Mouse (Mus musculus) midbrain, embryonic 13.5 days (tissue): ENCODE measurements around the gene Ubr4. TPM values are rescaled to one million over a fixed set of nuclear protein-coding genes. Genes with fewer than 3 reads are reported as not detected.
"Not testable (repeated sequence)": the region's sequence is repeated elsewhere in the genome, so short reads cannot be mapped to it uniquely, and the experiment has no call there.

Source experiments
- ATAC-seq: fragments of 200-750 bp; cut with Nextera tagmentation; 2 replicates; pipeline ENCODE4 v1.8.0; 2017; ENCODE audit warnings: mild to moderate bottlenecking, moderate TSS enrichment, moderate library complexity
- H3K27ac ChIP-seq: fragments of 300-500 bp; sonication (generic); 2 replicates; pipeline ENCODE4 v1.5.1; 2015; ENCODE audit warnings: inconsistent platforms, mild to moderate bottlenecking, moderate library complexity
- H3K27me3 ChIP-seq: fragments of 300-500 bp; sonication (generic); 2 replicates; pipeline ENCODE4 v1.6.1; 2015; ENCODE audit warnings: mild to moderate bottlenecking, inconsistent platforms
- H3K36me3 ChIP-seq: fragments of 300-500 bp; sonication (generic); 2 replicates; pipeline ENCODE4 v1.6.1; 2015; ENCODE audit warnings: mild to moderate bottlenecking, inconsistent platforms
- H3K4me1 ChIP-seq: fragments of 300-500 bp; sonication (generic); replicated peaks from 2 replicates; pipeline ENCODE4 v1.6.1; 2015; ENCODE audit warnings: inconsistent platforms
- H3K4me2 ChIP-seq: fragments of 300-500 bp; sonication (generic); replicated peaks from 2 replicates; pipeline ENCODE4 v1.6.1; 2015; ENCODE audit warnings: moderate library complexity, mild to moderate bottlenecking, inconsistent platforms
- H3K4me3 ChIP-seq: fragments of 300-500 bp; sonication (generic); replicated peaks from 2 replicates; pipeline ENCODE4 v1.5.1; 2015; ENCODE audit warnings: mild to moderate bottlenecking, inconsistent platforms
- H3K9ac ChIP-seq: fragments of 300-500 bp; sonication (generic); replicated peaks from 2 replicates; pipeline ENCODE4 v1.6.1; 2015; ENCODE audit warnings: mild to moderate bottlenecking, inconsistent platforms
- H3K9me3 ChIP-seq: fragments of 300-500 bp; sonication (generic); 2 replicates; pipeline ENCODE4 v1.6.1; 2016; ENCODE audit warnings: mild to moderate bottlenecking, inconsistent platforms
- WGBS: fragments of 180-500 bp; shearing (Covaris S2); methylation state at CpG from one replicate; pipeline ENCODE4 v1.1.7; 2015; 5-methylcytosine and 5-hydroxymethylcytosine counted together
- microRNA-seq: library from miRNA; unstranded; fragments of <30 nt; microRNA quantifications from one replicate; pipeline ENCODE4, GENCODE M21; 2016
- polyA plus RNA-seq: library from polyadenylated mRNA; unstranded; fragments of >200 nt; fragmentation: Nextera tagmentation; extraction: Ambion mirVana; gene quantifications from 2 replicates; pipeline ENCODE4 v1.2.1, GENCODE M21; 2015

Gene Ubr4
- polyA plus RNA-seq, 1 experiment from 2014 or later, result 85.2 TPM

DNA sequence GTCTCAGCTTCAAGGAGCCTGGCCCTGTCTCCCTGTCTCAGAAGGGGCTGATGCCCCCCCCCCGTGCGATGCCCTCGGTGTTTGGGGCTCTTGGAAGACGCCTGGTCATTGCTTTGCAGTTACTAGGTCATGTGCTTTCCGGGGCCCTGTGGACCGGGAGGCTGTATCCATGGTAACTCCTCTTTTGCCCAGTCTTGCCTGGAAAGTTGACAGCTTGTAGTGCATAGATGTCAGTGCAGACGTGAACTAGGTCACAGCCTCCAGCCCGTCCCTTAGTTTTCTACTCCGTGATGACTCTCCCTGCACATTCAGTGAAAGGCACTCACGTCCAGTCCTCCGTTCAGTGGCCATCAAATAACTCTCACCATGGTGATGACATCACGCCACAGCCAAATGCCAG lies 174.1 kb downstream of the Ubr4 start:
- 60% methylated on average over 12 of the region's 12 CpGs for WGBS
- Histone ChIP-seq H3K4me2 (no peak overlapping the region), H3K27me3 (no peaks in the 10 kb centered on the region), H3K4me3 (no peak overlapping the region), H3K9ac (no peak overlapping the region), H3K9me3 (no peaks in the 10 kb centered on the region), H3K27ac (no peak overlapping the region), H3K36me3 (no peaks in the 10 kb centered on the region), H3K4me1 (peaks cover 5% of the 10 kb centered on the region; the same call in 1 of the 2 replicates)
- no peak for ATAC-seq

DNA sequence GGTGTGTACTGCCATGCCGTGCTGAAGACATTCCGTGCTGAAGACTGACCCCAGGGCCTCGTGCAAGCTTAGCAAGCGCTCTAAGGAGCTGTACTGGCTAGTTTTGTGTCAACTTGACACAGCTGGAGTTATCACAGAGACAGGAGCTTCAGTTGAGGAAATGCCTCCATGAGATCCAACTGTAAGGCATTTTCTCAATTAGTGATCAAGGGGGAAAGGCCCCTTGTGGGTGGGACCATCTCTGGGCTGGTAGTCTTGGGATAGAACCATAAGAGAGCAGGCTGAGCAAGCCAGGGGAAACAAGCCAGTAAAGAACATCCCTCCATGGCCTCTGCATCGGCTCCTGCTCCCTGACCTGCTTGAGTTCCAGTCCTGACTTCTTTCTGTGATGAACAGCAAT lies 177.8 kb downstream of the Ubr4 start, which contains the start of gene Iffo2:
Gene Iffo2, plus strand, starts transcription at position 301 of the 400 bp plus-strand sequence.
- not testable (repeated sequence) for H3K36me3 ChIP-seq, H3K27ac ChIP-seq, H3K9me3 ChIP-seq, H3K4me3 ChIP-seq, ATAC-seq, H3K27me3 ChIP-seq, H3K4me2 ChIP-seq, H3K4me1 ChIP-seq, H3K9ac ChIP-seq
- 88% methylated on average over 5 of the region's 5 CpGs for WGBS

DNA sequence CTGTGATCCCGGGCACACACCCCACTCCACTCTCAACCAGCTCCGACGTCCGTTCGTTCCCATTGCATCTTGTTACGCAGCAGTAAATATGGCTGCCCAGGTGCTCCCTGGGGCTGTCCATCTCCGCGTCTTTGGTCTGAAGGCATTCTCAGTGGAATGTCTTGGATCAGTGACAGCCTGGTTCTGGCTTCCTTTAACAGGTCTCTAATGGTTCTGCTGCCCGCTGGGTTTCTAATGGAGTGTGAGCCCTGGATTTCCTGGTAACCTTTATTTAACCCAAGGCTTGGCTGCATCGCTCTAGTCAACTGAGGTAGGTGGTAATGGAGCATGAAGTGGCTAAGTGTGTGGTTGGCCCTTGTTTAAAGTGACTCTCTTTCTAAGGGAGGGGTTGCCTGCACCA lies 179.7 kb downstream of the Ubr4 start:
- Histone ChIP-seq H3K27me3 (no peaks in the 10 kb centered on the region), H3K4me3 (no peak overlapping the region)
- WGBS, result 95% methylated on average over 10 of the region's 10 CpGs

GRCm38 (mm10) chr4:139535127-139535695 lies 182.8 kb downstream of the Ubr4 start:
- Histone ChIP-seq H3K4me1 (peaks cover 9% of the 10 kb centered on the region; the same call in 1 of the 2 replicates), H3K4me3 (no peak overlapping the region), H3K9me3 (no peaks in the 10 kb centered on the region), H3K36me3 (no peaks in the 10 kb centered on the region), H3K27ac (no peak overlapping the region), H3K27me3 (no peaks in the 10 kb centered on the region), H3K4me2 (no peak overlapping the region), H3K9ac (no peak overlapping the region)
- 21% methylated on average over 12 of the region's 12 CpGs for WGBS
- no peak for ATAC-seq

More for the DNA sequence above, 179.7 kb downstream of the Ubr4 start:
- H3K27ac ChIP-seq, result no peak overlapping the region
- ATAC-seq, result no peak
- H3K9ac ChIP-seq, result no peak overlapping the region
- no peaks in the 10 kb centered on the region for H3K9me3 ChIP-seq
- no peak overlapping the region for H3K4me2 ChIP-seq
- no peaks in the 10 kb centered on the region for H3K36me3 ChIP-seq
- H3K4me1 ChIP-seq, result peaks cover 9% of the 10 kb centered on the region; the same call in 1 of the 2 replicates

DNA sequence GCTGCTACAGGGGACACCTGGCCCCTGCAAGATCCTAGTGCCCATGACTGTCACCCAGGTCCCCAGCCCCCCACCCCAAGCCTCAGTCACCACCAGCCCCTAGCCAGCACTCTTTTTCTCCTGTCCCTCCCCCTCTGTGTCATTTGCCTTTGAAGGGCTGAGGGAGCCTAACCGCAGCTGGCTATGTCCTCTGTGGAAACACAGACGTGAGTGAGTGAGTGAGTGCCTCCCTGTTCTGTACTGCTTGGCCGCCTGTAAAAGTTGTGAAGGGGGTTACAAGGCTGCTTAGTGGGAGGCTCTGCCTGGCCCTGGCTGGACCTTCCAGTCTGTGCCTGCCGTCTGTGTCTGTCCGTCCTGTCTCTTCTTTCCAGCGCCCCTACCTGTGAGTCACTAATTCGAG lies 183.3 kb downstream of the Ubr4 start:
- Histone ChIP-seq H3K4me3 (no peak overlapping the region), H3K36me3 (no peaks in the 10 kb centered on the region), H3K4me1 (peaks cover 9% of the 10 kb centered on the region; the same call in 1 of the 2 replicates), H3K4me2 (no peak overlapping the region), H3K27me3 (no peaks in the 10 kb centered on the region), H3K9ac (no peak overlapping the region), H3K27ac (no peak overlapping the region), H3K9me3 (no peaks in the 10 kb centered on the region)
- no peak for ATAC-seq
- WGBS, result 59% methylated on average over 7 of the region's 7 CpGs

DNA sequence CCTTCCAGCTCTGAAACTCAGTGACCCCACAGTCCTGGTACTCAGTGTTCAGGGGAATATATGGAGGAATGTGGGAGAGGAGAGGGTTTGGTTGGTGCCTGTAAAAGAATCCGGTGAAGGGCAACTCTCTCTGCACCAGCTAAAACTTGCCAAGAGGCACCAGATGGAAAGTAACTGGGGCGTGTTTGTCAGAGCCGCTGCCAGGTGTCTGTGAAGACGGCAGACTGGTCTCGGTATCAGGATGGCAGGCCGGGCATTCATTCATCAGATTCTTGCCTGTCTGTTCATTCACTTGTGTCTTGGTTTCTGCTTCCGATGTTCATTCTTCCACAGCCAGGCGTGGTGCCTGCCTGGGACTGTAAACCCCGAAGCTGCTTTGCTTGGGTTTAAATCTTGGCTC lies 184.3 kb downstream of the Ubr4 start:
- no peak overlapping the region for H3K4me2 ChIP-seq
- no peaks in the 10 kb centered on the region for H3K9me3 ChIP-seq
- no peak overlapping the region for H3K9ac ChIP-seq
- H3K36me3 ChIP-seq, result no peaks in the 10 kb centered on the region
- 93% methylated on average over 9 of the region's 9 CpGs for WGBS
- no peak for ATAC-seq
- no peaks in the 10 kb centered on the region for H3K27me3 ChIP-seq
- peaks cover 9% of the 10 kb centered on the region; the same call in 1 of the 2 replicates for H3K4me1 ChIP-seq
- H3K4me3 ChIP-seq, result no peak overlapping the region
- H3K27ac ChIP-seq, result no peak overlapping the region

Small RNA genes lying within 50 kb of the gene (microRNA-seq; reads per million reads assigned to microRNA genes)
- 1.4 reads per million for gene Gm24245
- gene Gm25732, result 0.62 reads per million

Other genes with a start within 250 kb of the Ubr4 start
- gene Minos1, start 221.5 kb upstream of the Ubr4 start, polyA plus RNA-seq, result 414 and 419 TPM in 2 replicates
- gene Capzb, start 159.7 kb upstream of the Ubr4 start, polyA plus RNA-seq, result 321 and 324 TPM in 2 replicates
- 15.1 and 15.2 TPM in 2 replicates for gene Pqlc2, start 41.9 kb upstream of the Ubr4 start, polyA plus RNA-seq
- 65.0 and 66.5 TPM in 2 replicates for gene Akr7a5, start 41.9 kb upstream of the Ubr4 start, polyA plus RNA-seq
- gene Mrto4, start within 50 bp of the Ubr4 start, polyA plus RNA-seq, result 97.9 and 105 TPM in 2 replicates
- gene Emc1, start within 50 bp of the Ubr4 start, polyA plus RNA-seq, result 41.0 and 42.0 TPM in 2 replicates
- gene Iffo2, start 177.9 kb downstream of the Ubr4 start, polyA plus RNA-seq, result 4.4 and 4.6 TPM in 2 replicates